Mouse (Mus musculus) CH12.LX (cell line): ENCODE measurements around the gene Glrb.

Experiments
- CTCF ChIP-seq, 2 experiments: IDR thresholded peaks in 1 of 2; conservative IDR thresholded peaks in 1 of 2; 2 replicates each; pipeline ENCODE4 v1.5.1; 2011 to 2012; ENCODE audit warnings: low read depth in 2 of 2, low read length in 2 of 2, improper control_type of control experiment in 1 of 2, inconsistent platforms in 1 of 2, mild to moderate bottlenecking in 1 of 2, moderate library complexity in 1 of 2
- SMC3 ChIP-seq: IDR thresholded peaks from 2 replicates; pipeline ENCODE4 v1.6.1; 2011; ENCODE audit warnings: low read depth, low read length, improper control_type of control experiment

GRCm38 (mm10) chr3:80818619-80819018, 94.8 kb downstream of the Glrb start:
- TF ChIP-seq CTCF (conservative IDR thresholded peaks at IDR 0.05 in 1 of 2, IDR thresholded peaks at IDR 0.05 in 1 of 2; ENCODE audit: low read depth in 2 of 2, low read length in 2 of 2): no peak
- no peak for TF ChIP-seq SMC3
